Mouse (Mus musculus) ES-E14 (cell line): Measurements from ENCODE around the gene Gdf15. TPM values are rescaled to one million over a fixed set of nuclear protein-coding genes. Genes with fewer than 3 reads are reported as not detected.

Experiments used
- DNase-seq: peaks from one replicate; pipeline ENCODE4 v3.0.0-alpha.2; 2013; ENCODE audit warnings: low read depth, low spot score
- H3K27ac ChIP-seq: 2 replicates; pipeline ENCODE4 v1.5.1; 2012; ENCODE audit warnings: low read depth, mild to moderate bottlenecking, low read length, moderate library complexity, mixed read lengths; ENCODE audit not compliant: poor library complexity, insufficient read depth, severe bottlenecking
- H3K36me3 ChIP-seq: 2 replicates; pipeline ENCODE4 v1.6.1; 2012; ENCODE audit warnings: mild to moderate bottlenecking, low read length, moderate library complexity, mixed read lengths; ENCODE audit not compliant: control insufficient read depth, poor library complexity, insufficient read depth, severe bottlenecking
- H3K4me1 ChIP-seq, 2 experiments: fragments of 150-350 bp in 1 of 2; sonication (generic) in 1 of 2; 2 replicates each; pipeline ENCODE4 v1.6.1; 2012; ENCODE audit warnings: low read length in 2 of 2, mild to moderate bottlenecking in 1 of 2, mixed read lengths in 1 of 2; ENCODE audit not compliant: control insufficient read depth in 2 of 2, insufficient read depth in 2 of 2, poor library complexity in 1 of 2
- H3K4me3 ChIP-seq, 2 experiments: fragments of 150-350 bp in 1 of 2; sonication (generic) in 1 of 2; 2 replicates each; pipeline ENCODE4 v1.5.1; 2012; ENCODE audit warnings: low read length in 2 of 2, low read depth in 1 of 2, mild to moderate bottlenecking in 1 of 2, mixed read lengths in 1 of 2; ENCODE audit not compliant: insufficient read depth in 1 of 2, poor library complexity in 1 of 2, severe bottlenecking in 1 of 2
- H3K9ac ChIP-seq: 2 replicates; pipeline ENCODE4 v1.6.1; 2012; ENCODE audit warnings: low read depth, mild to moderate bottlenecking, low read length, mixed read lengths; ENCODE audit not compliant: poor library complexity, insufficient read depth, severe bottlenecking
- H3K9me3 ChIP-seq: fragments of 150-350 bp; sonication (generic); 2 replicates; pipeline ENCODE4 v1.6.1; 2012; ENCODE audit warnings: low read depth, mild to moderate bottlenecking, low read length; ENCODE audit not compliant: control insufficient read depth, insufficient read depth
- CHD2 ChIP-seq: IDR thresholded peaks from 2 replicates; pipeline ENCODE4 v1.6.1; 2014; ENCODE audit warnings: mild to moderate bottlenecking, low read depth, low read length, inconsistent platforms
- HCFC1 ChIP-seq: IDR thresholded peaks from 2 replicates; pipeline ENCODE4 v1.6.1; 2012; ENCODE audit warnings: low read length, inconsistent platforms, borderline replicate concordance; ENCODE audit not compliant: insufficient read depth
- MAFK ChIP-seq: IDR thresholded peaks from 2 replicates; pipeline ENCODE4 v1.6.1; 2014; ENCODE audit warnings: mild to moderate bottlenecking, low read depth, low read length, inconsistent platforms; ENCODE audit not compliant: insufficient read depth
- ZC3H11A ChIP-seq: IDR thresholded peaks from 2 replicates; pipeline ENCODE4 v1.6.1; 2012; ENCODE audit warnings: low read depth, mild to moderate bottlenecking, inconsistent platforms, low read length, borderline replicate concordance
- ZNF384 ChIP-seq: IDR thresholded peaks from 2 replicates; pipeline ENCODE4 v1.6.1; 2012; ENCODE audit warnings: low read depth, low read length, inconsistent platforms
- in situ Hi-C, 2 experiments: fragments of 600-800 bp; cut with MboI; formaldehyde crosslinking; loops; one replicate each; pipeline ENCODE4 v1.15.1; 2025; ENCODE audit warnings: low sequenced_read_pairs in 2 of 2, inconsistent platforms in 1 of 2; ENCODE audit not compliant: unreplicated experiment in 2 of 2
- total RNA-seq: library from RNA; depleted of rRNA; stranded (reverse); fragments of 300-350 nt; gene quantifications from 2 replicates; pipeline ENCODE4 v1.2.3, GENCODE M21; 2012

The Gdf15 gene
- total RNA-seq, 1 experiment: 7.0 TPM

- TF ChIP-seq ZNF384: no peak
- TF ChIP-seq ZC3H11A: no peak
- TF ChIP-seq MAFK: no peak
- no peak for TF ChIP-seq CHD2
- TF ChIP-seq HCFC1: no peak
- in situ Hi-C loops: no loop called here
- Histone ChIP-seq H3K36me3 (no peaks in the 10 kb centered on the region; the same call in 1 of the 2 replicates), H3K27ac (peak overlapping the region; percentile 77), H3K4me1 (peaks cover 0 to 14% of the 10 kb centered on the region in 2 experiments; a peak in 2 of 4 replicates), H3K9ac (peak overlapping the region; percentile 70), H3K4me3 (peak overlapping the region; percentile 61 to 62), H3K9me3 (no peaks in the 10 kb centered on the region)
- DNase-seq: peak; percentile 84
Observed at GRCm38 (mm10) chr8:70630532-70631381, 1.5 kb downstream of the Gdf15 start.

GRCm38 (mm10) chr8:70629574-70630531 lies 2.4 kb downstream of the Gdf15 start:
- Histone ChIP-seq H3K36me3 (no peaks in the 10 kb centered on the region; the same call in 1 of the 2 replicates), H3K9ac (peak overlapping the region; percentile 64), H3K27ac (peak overlapping the region; percentile 40; the same call in 1 of the 2 replicates), H3K4me3 (peak overlapping the region; percentile 37 to 51), H3K9me3 (no peaks in the 10 kb centered on the region), H3K4me1 (peaks cover 0 to 12% of the 10 kb centered on the region in 2 experiments; a peak in 2 of 4 replicates)
- DNase-seq: peak; percentile 83
- in situ Hi-C loops: no loop called here
- TF ChIP-seq ZC3H11A (no peak), ZNF384 (0 out of 2 replicates have a peak, but pooled peaks have one; percentile 60), CHD2 (no peak), MAFK (no peak), HCFC1 (peak; percentile 66; the same call in 1 of the 2 replicates)

- DNase-seq: no peak
- no peak for TF ChIP-seq ZNF384
- no peak for TF ChIP-seq ZC3H11A
- TF ChIP-seq HCFC1: no peak
- no peak for TF ChIP-seq CHD2
- no peak for TF ChIP-seq MAFK
- H3K4me3 ChIP-seq: no peak overlapping the region
- in situ Hi-C loops: no loop called here
- no peaks in the 10 kb centered on the region; the same call in 1 of the 2 replicates for H3K36me3 ChIP-seq
- H3K4me1 ChIP-seq: peaks cover 0 to 12% of the 10 kb centered on the region in 2 experiments; a peak in 2 of 4 replicates
- no peaks in the 10 kb centered on the region for H3K9me3 ChIP-seq
- no peak overlapping the region for H3K9ac ChIP-seq
- no peak overlapping the region for H3K27ac ChIP-seq
Observed at GRCm38 (mm10) chr8:70628986-70629490, 3.2 kb downstream of the Gdf15 start.

GRCm38 (mm10) chr8:70627041-70627440 lies 5.2 kb downstream of the Gdf15 start:
- TF ChIP-seq ZC3H11A: no peak
- no peak for TF ChIP-seq CHD2
- TF ChIP-seq HCFC1: no peak
- no peak for TF ChIP-seq ZNF384
- TF ChIP-seq MAFK: no peak

More at GRCm38 (mm10) chr8:70627041-70627440, 5.2 kb downstream of the Gdf15 start:
- H3K36me3 ChIP-seq: no peaks in the 10 kb centered on the region; the same call in 1 of the 2 replicates
- no peak overlapping the region for H3K9ac ChIP-seq
- H3K4me3 ChIP-seq: no peak overlapping the region
- no peak overlapping the region for H3K27ac ChIP-seq
- no peak for DNase-seq
- no peaks in the 10 kb centered on the region for H3K9me3 ChIP-seq
- peaks cover 0 to 9% of the 10 kb centered on the region in 2 experiments; a peak in 2 of 4 replicates for H3K4me1 ChIP-seq
- in situ Hi-C loops: no loop called here
